Mouse (Mus musculus) cerebellum, adult 8-10 months (tissue): Measurements from ENCODE around the gene Eif3l.

ENCODE experiments used
- DNase-seq: peaks from one replicate; pipeline ENCODE4 v3.0.0; 2022

Eif3l gene

GRCm38 (mm10) chr15:79050160-79050845 is 24.7 kb upstream of the Eif3l start:
- DNase-seq = no peak

DNA sequence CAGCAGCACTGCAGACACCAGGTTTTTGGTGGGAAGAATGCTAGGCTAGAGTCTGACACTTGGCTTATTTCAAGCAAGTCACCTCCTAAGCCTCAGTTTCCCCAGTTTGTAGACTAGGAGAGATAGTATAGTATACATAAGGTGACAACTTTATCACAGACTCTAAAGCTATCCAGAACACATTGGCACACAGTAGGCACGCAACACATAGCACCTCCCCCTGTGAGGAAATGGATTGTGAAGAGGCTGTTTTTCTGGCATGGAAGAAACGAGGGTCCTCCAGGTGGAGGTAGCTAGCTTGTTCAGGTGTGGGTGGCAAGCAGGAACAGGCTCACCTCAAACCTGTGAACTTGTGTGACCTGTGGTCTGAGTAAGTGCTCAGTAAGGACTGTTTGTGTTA is 24.0 kb upstream of the Eif3l start:
- no peak for DNase-seq

- DNase-seq = no peak
These were observed 23.3 kb upstream of the Eif3l start for GRCm38 (mm10) chr15:79051461-79052360.

- no peak for DNase-seq
These were observed 22.6 kb upstream of the Eif3l start for GRCm38 (mm10) chr15:79052366-79052765.

DNA sequence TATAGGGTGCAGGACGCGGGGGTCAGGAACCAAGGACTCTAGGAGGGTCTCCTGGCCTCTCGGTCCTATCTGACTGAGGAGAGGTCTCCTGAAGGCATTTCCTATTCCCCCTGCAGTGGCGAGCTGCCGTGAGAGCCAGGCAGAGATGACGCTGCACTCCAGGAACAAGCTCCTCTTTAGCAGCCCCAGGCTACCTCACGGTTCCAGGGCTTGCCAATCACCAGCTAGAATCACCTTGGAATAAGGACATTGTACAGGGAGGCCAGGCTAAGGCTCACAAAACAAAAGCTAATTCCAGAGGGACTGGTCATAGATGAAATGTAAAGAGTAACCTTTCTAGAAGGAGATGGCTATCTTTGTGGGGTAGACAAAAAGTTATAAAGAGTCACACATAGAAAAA is 18.4 kb upstream of the Eif3l start:
- no peak for DNase-seq

DNA sequence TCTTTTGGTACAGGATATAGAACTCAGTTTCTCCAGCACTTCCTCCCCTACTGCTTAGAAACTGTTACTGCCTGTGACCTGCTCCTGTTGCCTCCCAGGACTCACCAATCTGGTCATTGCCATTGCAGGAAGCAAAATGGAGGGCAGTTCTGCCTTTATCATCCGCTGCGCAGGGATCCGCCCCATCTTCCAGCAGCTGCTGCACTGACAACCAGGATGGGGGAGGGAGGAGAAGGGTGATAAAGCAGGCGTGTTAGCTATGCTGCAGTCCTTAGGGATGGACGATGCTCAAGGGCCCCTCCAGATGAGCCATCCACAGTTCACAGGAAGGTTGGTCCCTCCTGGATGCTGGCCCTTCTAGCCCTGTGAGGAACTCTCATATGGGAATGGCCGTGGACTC is 17.1 kb upstream of the Eif3l start:
- DNase-seq = no peak

DNA sequence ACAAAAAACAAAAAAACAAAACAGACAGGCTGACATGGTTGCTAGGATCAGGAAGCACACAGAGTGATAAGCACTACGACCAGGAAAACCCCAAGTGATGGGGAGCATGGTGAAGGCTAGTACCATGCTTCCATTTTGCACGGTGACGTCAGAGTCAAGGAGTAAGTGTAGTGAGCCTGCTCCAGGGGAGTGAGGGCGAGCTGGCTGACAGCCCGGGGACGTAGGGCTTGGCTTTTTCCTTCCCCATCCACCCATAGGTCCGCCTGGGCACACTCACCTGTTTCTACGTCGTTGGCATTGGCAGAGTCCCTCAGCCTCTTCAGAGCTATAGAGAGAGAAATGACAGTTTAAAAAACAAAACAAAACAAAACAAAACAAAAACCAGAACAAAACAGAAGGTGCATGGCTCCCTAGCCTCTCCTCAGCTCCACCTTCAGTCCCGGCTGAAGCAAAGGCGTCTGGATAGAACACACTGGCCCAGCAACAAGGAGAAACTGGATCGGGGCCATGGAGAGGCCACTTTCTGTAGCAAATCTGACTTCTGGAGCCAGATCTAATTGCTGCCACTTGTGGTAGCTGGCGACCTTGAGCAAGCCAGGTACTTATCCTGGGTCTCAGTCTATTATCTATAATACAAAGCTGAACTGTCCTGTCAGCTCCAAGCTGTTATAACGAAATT is 14.0 kb upstream of the Eif3l start:
- no peak for DNase-seq

DNA sequence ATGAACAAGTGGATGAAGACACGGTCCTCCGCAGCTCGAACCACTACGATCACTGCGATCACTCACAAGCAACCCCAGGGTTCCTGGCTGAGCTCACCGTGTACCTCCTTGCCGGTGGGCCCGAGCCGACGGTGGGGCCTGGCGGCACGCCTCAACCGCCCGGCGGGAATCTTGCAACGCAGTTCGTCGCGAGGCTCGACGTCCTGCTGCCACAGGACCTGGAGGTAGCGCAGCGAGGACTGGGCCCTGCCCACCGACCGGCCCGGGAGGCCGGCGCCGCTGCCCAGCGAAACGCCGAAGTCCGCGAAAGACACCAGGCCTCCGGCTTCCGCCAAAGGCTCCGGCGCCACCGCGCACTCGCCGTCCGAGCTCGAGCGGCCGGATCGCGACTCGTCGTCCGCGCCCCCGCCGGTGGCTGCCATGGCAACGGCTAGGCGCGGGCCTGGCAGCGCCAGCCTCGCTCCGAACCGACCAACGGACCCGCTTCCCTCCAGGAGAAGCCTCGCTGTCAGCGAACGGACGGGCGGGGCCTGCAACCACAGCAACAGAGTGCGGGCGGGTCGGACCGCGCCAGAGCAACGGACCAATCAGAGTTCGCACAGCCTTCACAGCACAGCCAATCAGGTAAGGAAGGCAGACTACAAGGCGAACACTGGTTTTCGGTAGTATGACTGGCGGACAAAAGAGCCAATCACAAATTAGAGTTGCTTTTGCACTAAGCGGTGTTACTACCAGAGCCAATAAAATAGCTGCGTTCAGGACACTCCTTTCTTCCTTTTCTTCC is 12.4 kb upstream of the Eif3l start, which contains the start of gene Ankrd54:
TSS of gene Ankrd54 (minus strand) at position 518 of the 784 bp plus-strand sequence.
- peak; percentile 96 for DNase-seq

DNA sequence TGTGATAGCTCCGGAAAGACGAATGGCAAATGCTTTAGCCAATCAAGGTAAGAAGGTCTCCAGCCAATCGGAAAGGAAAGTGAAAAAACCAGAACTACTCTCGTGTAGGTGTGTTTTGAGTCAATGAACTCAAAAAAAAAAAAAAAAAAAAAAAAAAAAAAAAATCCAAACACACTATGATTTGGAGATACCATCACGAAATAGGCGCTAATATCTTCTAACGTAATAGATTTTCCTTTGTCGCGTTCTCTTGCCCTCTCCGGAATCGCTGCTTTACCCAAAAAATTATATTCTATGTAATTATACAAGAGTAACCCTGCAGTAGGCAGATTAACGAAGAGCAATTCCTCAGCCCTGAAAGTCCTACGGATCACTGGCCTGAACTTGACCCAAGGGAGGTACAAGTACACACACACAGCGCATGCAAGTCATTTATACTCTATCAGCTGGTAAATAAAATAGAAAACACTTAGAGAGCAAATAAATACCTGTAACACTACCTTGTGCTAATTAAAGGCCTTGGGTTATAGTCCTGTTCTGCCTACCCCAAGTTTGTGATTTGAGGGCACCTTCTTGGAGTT is 11.7 kb upstream of the Eif3l start:
- no peak for DNase-seq

- DNase-seq = no peak
These were observed 9.8 kb upstream of the Eif3l start for GRCm38 (mm10) chr15:79065086-79065770.

DNA sequence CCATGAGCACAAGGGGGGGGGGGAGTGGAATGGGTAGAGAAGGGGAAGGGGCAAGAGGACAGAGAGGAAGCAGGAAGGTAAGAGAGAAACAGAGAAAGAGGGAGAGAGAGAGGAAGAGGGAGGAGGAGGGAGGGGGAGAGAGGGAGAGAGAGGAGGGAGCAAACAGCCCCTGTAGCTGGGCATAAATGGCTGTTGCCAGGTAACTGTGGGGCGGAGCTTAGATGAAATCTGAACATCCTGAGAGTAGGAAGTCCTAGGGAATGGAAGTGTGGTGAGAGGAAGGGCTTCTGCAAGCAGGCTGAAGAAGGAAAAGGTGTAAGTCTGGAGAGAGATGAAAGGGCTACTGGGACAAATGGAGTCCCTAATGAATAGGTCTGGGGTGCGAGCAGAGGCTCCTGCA is 8.7 kb upstream of the Eif3l start:
- DNase-seq = no peak

DNA sequence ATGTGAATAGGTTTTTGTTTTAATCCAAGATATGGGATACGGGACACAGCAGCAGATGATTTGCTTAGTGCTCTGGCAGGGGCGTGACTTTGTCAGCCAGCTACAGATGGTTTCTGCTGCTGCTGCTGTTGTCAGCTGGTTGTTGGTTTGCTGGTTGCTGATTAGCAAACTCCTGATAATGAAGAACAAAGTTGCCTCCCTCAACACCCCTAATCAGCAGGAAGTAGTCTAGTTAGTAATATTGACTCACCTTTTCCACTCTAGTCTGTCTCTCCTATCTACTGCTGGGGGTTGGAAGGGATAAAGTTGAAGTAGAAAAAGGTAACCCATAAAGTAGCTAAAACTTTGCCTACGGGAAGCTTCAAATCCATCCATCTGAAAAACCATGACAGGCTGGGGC is 7.3 kb upstream of the Eif3l start:
- DNase-seq = no peak

GRCm38 (mm10) chr15:79068416-79068815 is 6.6 kb upstream of the Eif3l start:
- DNase-seq = no peak

- DNase-seq = peak; percentile 57
These were observed 3.6 kb upstream of the Eif3l start for GRCm38 (mm10) chr15:79071117-79072039.

GRCm38 (mm10) chr15:79073752-79074151 is 1.2 kb upstream of the Eif3l start:
- no peak for DNase-seq

DNA sequence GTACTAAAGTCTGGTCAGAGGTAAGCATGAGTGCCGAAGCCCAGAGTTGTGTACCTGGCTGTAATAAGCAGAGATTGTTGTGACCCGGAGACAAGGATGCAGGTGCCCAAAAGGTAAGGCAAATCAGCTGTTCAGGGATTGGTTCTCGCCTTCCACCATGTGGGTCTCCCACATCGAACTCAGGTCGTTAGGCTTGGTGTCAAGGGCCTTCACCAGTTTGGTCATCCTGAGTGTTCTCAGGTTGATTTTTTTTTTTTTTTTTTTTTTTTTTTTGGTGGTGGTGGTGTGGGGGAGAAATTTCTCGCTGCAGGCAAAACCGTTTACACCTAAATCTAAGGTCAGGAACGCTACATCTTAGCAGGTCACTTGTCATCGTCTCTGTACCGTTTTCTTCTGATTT is 533 bp upstream of the Eif3l start:
- DNase-seq = no peak

DNA sequence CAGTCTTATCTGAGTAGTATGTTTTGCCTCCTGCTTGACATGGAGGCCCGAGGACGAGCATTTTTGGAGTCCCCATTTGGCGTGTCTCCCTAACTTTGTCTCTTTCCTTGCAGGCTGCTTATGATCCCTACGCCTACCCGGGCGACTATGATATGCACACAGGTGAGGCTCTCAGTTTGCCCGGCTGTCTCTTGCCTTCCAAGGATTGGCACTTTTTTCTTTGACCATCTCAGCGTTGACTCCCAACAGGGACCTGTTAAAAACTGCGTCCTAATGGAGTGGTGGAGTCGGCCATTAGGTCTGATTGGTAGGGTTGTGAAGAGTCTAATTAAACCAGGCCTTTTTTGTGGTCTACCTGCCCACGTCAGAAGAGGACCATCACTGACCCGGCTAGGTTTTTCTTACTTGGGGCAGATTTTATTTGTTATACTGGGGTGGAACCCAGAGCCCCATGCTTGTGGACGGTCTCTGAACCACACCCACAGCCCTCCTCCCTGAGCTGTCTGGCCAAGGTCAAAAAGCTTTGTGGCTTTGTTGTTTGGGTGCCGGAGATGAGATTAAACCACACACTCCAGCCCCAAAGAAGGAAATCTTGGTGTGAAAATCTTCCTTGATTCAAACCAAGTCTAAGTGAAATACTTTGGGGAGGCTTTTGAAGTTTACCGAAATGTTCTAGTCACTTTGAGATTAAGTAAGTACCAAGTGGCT is 833 bp downstream of the Eif3l start:
- no peak for DNase-seq

DNA sequence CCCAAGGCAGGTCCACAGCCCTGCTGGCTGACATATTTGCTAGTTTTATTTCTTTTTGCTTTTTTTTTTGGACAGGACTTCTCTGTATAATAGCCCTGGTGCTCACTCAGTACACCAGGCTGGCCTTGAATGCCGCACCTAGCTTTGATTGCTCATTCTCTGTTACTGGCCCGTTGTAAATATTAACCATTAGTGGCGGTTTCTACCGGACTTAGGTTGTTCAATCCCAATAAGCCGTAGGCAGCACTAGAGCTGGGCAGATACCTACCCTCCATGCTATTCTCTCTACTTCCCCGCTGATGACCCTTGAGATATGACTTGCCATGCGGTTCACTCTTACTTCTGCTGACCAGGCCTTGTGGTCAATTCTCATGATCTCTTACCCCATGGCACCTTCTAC is 4.6 kb downstream of the Eif3l start:
- DNase-seq = no peak

- DNase-seq = no peak
These were observed 17.3 kb downstream of the Eif3l start for GRCm38 (mm10) chr15:79092284-79092683.
